Mouse (Mus musculus): Measurements from ENCODE around the gene Arel1.
A peak's percentile ranks its signal among the peaks of the same experiment; 100 is the strongest.

Gene Arel1

GRCm38 (mm10) chr12:84907024-84907626 is 63.6 kb downstream of the Arel1 start:
- no peak for DNase-seq (ENCODE audit: inconsistent ontology term)

- no peak for DNase-seq (ENCODE audit: inconsistent ontology term)
Measured at GRCm38 (mm10) chr12:84904399-84904798, 66.3 kb downstream of the Arel1 start.

- no peak for DNase-seq (ENCODE audit: inconsistent ontology term)
Measured at GRCm38 (mm10) chr12:84900317-84900716, 70.4 kb downstream of the Arel1 start.

GRCm38 (mm10) chr12:84897322-84897721 is 73.4 kb downstream of the Arel1 start:
- no peak for DNase-seq (ENCODE audit: inconsistent ontology term)

GRCm38 (mm10) chr12:84896235-84896634 is 74.5 kb downstream of the Arel1 start:
- no peak for DNase-seq (ENCODE audit: inconsistent ontology term)

- no peak for DNase-seq (ENCODE audit: inconsistent ontology term)
Measured at GRCm38 (mm10) chr12:84893648-84894628, 76.8 kb downstream of the Arel1 start.

GRCm38 (mm10) chr12:84890289-84890688 is 80.4 kb downstream of the Arel1 start:
- no peak for DNase-seq (ENCODE audit: inconsistent ontology term)

- DNase-seq (ENCODE audit: inconsistent ontology term), result peak; percentile 78
Measured at GRCm38 (mm10) chr12:84885107-84885876, 85.4 kb downstream of the Arel1 start.

- no peak for DNase-seq (ENCODE audit: inconsistent ontology term)
Measured at GRCm38 (mm10) chr12:84884423-84885076, 86.2 kb downstream of the Arel1 start.

- no peak for DNase-seq (ENCODE audit: inconsistent ontology term)
Measured at GRCm38 (mm10) chr12:84882796-84883195, 87.9 kb downstream of the Arel1 start.

GRCm38 (mm10) chr12:84880091-84880490 is 90.6 kb downstream of the Arel1 start:
- DNase-seq (ENCODE audit: inconsistent ontology term), result peak; percentile 94

- peak; percentile 90 for DNase-seq (ENCODE audit: inconsistent ontology term)
Measured at GRCm38 (mm10) chr12:84876481-84877121, 94.1 kb downstream of the Arel1 start, which contains the start of gene Ltbp2. Gene Ltbp2, minus strand, starts transcription at chr12:84876532.

- DNase-seq (ENCODE audit: inconsistent ontology term), result peak; percentile 34
Measured at GRCm38 (mm10) chr12:84875761-84876480, 94.8 kb downstream of the Arel1 start.

GRCm38 (mm10) chr12:84873434-84873833 is 97.3 kb downstream of the Arel1 start:
- DNase-seq (ENCODE audit: inconsistent ontology term), result no peak

GRCm38 (mm10) chr12:84872310-84872709 is 98.4 kb downstream of the Arel1 start:
- DNase-seq (ENCODE audit: inconsistent ontology term), result no peak

Measured in Muller cell, postnatal 12 days (primary cell).